Mouse (Mus musculus) liver, adult 2 months (tissue): ENCODE data around the gene Phf13.

ENCODE experiments used
- CTCF ChIP-seq: fragments of 200-500 bp; IDR thresholded peaks from 2 replicates; pipeline ENCODE4 v1.5.1; 2011; ENCODE audit warnings: low read depth, low read length, control low read depth
- POLR2A ChIP-seq: fragments of 200-500 bp; IDR thresholded peaks from 2 replicates; pipeline ENCODE4 v1.6.1; 2011; ENCODE audit warnings: low read length, control low read depth; ENCODE audit not compliant: insufficient read depth; ENCODE audit errors: extremely low read depth

GRCm38 (mm10) chr4:152008148-152008500, 12.1 kb upstream of the Phf13 start:
- no peak for TF ChIP-seq POLR2A
- no peak for TF ChIP-seq CTCF
